Mouse (Mus musculus): Measurements from ENCODE around the gene Pgk1. TPM values are rescaled to one million over a fixed set of nuclear protein-coding genes. Genes with fewer than 3 reads are reported as not detected.

Gene Pgk1
- 192 TPM for polyA plus RNA-seq (2015; fragmentation: Illumina TruSeq; extraction: RNeasy Lipid Tissue Mini Kit (QIAGEN cat#74804); ENCODE audit: insufficient read depth, low replicate concordance)

DNA sequence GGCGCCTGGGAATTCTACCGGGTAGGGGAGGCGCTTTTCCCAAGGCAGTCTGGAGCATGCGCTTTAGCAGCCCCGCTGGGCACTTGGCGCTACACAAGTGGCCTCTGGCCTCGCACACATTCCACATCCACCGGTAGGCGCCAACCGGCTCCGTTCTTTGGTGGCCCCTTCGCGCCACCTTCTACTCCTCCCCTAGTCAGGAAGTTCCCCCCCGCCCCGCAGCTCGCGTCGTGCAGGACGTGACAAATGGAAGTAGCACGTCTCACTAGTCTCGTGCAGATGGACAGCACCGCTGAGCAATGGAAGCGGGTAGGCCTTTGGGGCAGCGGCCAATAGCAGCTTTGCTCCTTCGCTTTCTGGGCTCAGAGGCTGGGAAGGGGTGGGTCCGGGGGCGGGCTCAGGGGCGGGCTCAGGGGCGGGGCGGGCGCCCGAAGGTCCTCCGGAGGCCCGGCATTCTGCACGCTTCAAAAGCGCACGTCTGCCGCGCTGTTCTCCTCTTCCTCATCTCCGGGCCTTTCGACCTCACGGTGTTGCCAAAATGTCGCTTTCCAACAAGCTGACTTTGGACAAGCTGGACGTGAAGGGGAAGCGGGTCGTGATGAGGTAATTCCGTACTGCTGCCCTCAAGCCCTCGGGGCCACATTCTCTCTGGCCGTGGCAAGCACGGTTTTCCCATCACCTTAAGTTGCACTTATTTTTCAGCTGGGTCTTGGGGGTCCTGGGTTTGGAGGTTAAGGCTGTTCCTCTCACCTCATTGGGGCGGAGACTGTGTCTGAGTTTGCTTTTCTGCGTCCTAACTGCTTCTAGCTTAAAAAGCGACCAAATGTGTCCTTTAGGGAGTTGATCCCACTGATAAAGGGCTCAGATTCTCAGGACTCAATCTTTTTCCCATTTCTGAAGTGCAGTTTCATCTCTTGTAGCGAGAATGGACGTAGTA lies at the start of gene Pgk1:
Gene Pgk1, plus strand, starts transcription at position 388 of the 937 bp plus-strand sequence.

GRCm38 (mm10) chrX:106142936-106143335 lies 44.0 kb upstream of the Pgk1 start, which contains the start of gene Tlr13:
Gene Tlr13 (plus strand): TSS chrX:106143204.

GRCm38 (mm10) chrX:106221058-106221457 lies 34.2 kb downstream of the Pgk1 start, which contains the start of gene Taf9b:
Gene Taf9b (minus strand): TSS chrX:106221158.

Other genes with a start within 250 kb of the Pgk1 start
- gene Magt1, start 175.2 kb upstream of the Pgk1 start, polyA plus RNA-seq (2015; fragmentation: Illumina TruSeq; extraction: RNeasy Lipid Tissue Mini Kit (QIAGEN cat#74804); ENCODE audit: insufficient read depth, low replicate concordance): 64.0 TPM
- 265 TPM for gene Cox7b, start 171.4 kb upstream of the Pgk1 start, polyA plus RNA-seq (2015; fragmentation: Illumina TruSeq; extraction: RNeasy Lipid Tissue Mini Kit (QIAGEN cat#74804); ENCODE audit: insufficient read depth, low replicate concordance)
- gene Atp7a, start 159.8 kb upstream of the Pgk1 start, polyA plus RNA-seq (2015; fragmentation: Illumina TruSeq; extraction: RNeasy Lipid Tissue Mini Kit (QIAGEN cat#74804); ENCODE audit: insufficient read depth, low replicate concordance): 14.9 TPM
- 25.4 TPM for gene Tlr13, start 43.9 kb upstream of the Pgk1 start, polyA plus RNA-seq (2015; fragmentation: Illumina TruSeq; extraction: RNeasy Lipid Tissue Mini Kit (QIAGEN cat#74804); ENCODE audit: insufficient read depth, low replicate concordance)
- gene Taf9b, start 34.1 kb downstream of the Pgk1 start, polyA plus RNA-seq (2015; fragmentation: Illumina TruSeq; extraction: RNeasy Lipid Tissue Mini Kit (QIAGEN cat#74804); ENCODE audit: insufficient read depth, low replicate concordance): 23.0 TPM
- not detected for gene Fnd3c2, start 68.3 kb downstream of the Pgk1 start, polyA plus RNA-seq (2015; fragmentation: Illumina TruSeq; extraction: RNeasy Lipid Tissue Mini Kit (QIAGEN cat#74804); ENCODE audit: insufficient read depth, low replicate concordance)

Data from spleen, adult 10 weeks (tissue).